Mouse (Mus musculus) C2C12 (cell line): ENCODE results near the gene Kat5.

ENCODE experiments used
- CTCF ChIP-seq: IDR thresholded peaks from one replicate; pipeline ENCODE4 v1.5.1; 2011; ENCODE audit not compliant: control insufficient read depth, insufficient read depth, insufficient read length
- FOSL1 ChIP-seq: IDR thresholded peaks from one replicate; pipeline ENCODE4 v1.8.0; 2011; ENCODE audit warnings: mild to moderate bottlenecking, low read length; ENCODE audit not compliant: poor library complexity, insufficient read depth, severe bottlenecking
- MYOD1 ChIP-seq: IDR thresholded peaks from one replicate; pipeline ENCODE4 v1.6.1; 2011; ENCODE audit warnings: low read depth; ENCODE audit not compliant: control insufficient read depth, insufficient read length
- MYOG ChIP-seq: IDR thresholded peaks from one replicate; pipeline ENCODE4 v1.6.1; 2011; ENCODE audit not compliant: control insufficient read depth, insufficient read length; ENCODE audit errors: extremely low read depth
- USF1 ChIP-seq: IDR thresholded peaks from one replicate; pipeline ENCODE4 v1.6.1; 2011; ENCODE audit warnings: low read depth, mild to moderate bottlenecking, control low read depth, moderate library complexity

DNA sequence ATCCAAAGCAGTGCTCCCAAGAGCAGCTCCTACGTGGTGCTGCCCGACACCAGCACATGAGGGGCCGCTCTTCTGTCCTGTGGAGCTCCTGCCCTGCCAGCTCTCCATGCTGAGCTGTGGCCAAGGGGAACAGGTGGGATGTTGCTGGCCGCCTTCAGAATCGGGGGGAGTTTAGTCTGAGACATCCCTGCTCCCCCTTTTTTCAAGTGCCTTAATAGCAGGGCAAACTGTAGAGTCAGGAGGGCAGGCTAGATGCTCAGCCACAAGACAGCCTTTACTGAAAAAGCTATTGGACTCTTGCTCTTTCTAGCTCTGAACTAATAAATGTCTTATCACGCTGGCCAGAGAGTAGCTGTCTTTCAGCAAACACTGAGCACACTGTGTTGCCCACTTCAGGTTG, 37.8 kb upstream of the Kat5 start:
- no peak for TF ChIP-seq CTCF
- no peak for TF ChIP-seq FOSL1
- no peak for TF ChIP-seq MYOD1
- TF ChIP-seq USF1: no peak
- no peak for TF ChIP-seq MYOG
